Mouse (Mus musculus) urinary bladder, postnatal 4 days (tissue): ENCODE data around the gene Hp.

Experiments
- DNase-seq, 2 experiments: peaks; one replicate each; pipeline ENCODE4 v3.0.0; 2021 to 2022; ENCODE audit warnings: low spot score in 2 of 2

Gene Hp

GRCm38 (mm10) chr8:109578900-109579301 is at the start of gene Hp:
Gene Hp (minus strand): TSS chr8:109579172.
- no peak for DNase-seq

GRCm38 (mm10) chr8:109628638-109629037 is 49.7 kb upstream of the Hp start:
- no peak for DNase-seq

- no peak for DNase-seq
These were observed 36.6 kb upstream of the Hp start for GRCm38 (mm10) chr8:109615569-109615968.

GRCm38 (mm10) chr8:109614243-109615210 is 35.6 kb upstream of the Hp start, which contains the start of gene Pkd1l3:
Gene Pkd1l3 (plus strand): TSS chr8:109614517.
- no peak for DNase-seq

- no peak for DNase-seq
These were observed 30.2 kb upstream of the Hp start for GRCm38 (mm10) chr8:109609153-109609502.

- peak; percentile 93 to 94 for DNase-seq
These were observed 29.5 kb upstream of the Hp start, which contains the start of gene Dhodh for GRCm38 (mm10) chr8:109608271-109609152. Gene Dhodh (minus strand): TSS chr8:109608673.

GRCm38 (mm10) chr8:109607650-109608049 is 28.7 kb upstream of the Hp start:
- DNase-seq, result no peak

GRCm38 (mm10) chr8:109606725-109607124 is 27.8 kb upstream of the Hp start:
- DNase-seq, result no peak

GRCm38 (mm10) chr8:109595854-109596253 is 16.9 kb upstream of the Hp start:
- DNase-seq, result peak; percentile 35 to 71

- no peak for DNase-seq
These were observed 14.3 kb upstream of the Hp start for GRCm38 (mm10) chr8:109593117-109593788.

GRCm38 (mm10) chr8:109592164-109592563 is 13.2 kb upstream of the Hp start:
- DNase-seq, result no peak

GRCm38 (mm10) chr8:109591367-109591766 is 12.4 kb upstream of the Hp start:
- DNase-seq, result no peak

- no peak for DNase-seq
These were observed 11.9 kb upstream of the Hp start for GRCm38 (mm10) chr8:109590901-109591300.

- DNase-seq, result peak; percentile 34 to 74
These were observed 8.1 kb upstream of the Hp start for GRCm38 (mm10) chr8:109586972-109587504.

GRCm38 (mm10) chr8:109585652-109586051 is 6.7 kb upstream of the Hp start:
- DNase-seq, result no peak

GRCm38 (mm10) chr8:109584830-109585229 is 5.9 kb upstream of the Hp start:
- no peak for DNase-seq

- no peak for DNase-seq
These were observed 5.3 kb upstream of the Hp start for GRCm38 (mm10) chr8:109584293-109584692.

GRCm38 (mm10) chr8:109576311-109576710 is 2.7 kb downstream of the Hp start:
- no peak for DNase-seq

GRCm38 (mm10) chr8:109571139-109571538 is 7.8 kb downstream of the Hp start:
- no peak for DNase-seq

GRCm38 (mm10) chr8:109565498-109566333 is 13.3 kb downstream of the Hp start, which contains the start of the genes Dhx38 and Txnl4b:
Gene Dhx38 (minus strand): TSS chr8:109565861.
Gene Txnl4b (plus strand): TSS chr8:109565892.
- peak; percentile 98 for DNase-seq
